Mouse (Mus musculus): Measurements from ENCODE around the gene Gch1.

GRCm38 (mm10) chr14:47196711-47197110 lies 7.5 kb upstream of the Gch1 start:
- TF ChIP-seq CTCF (IDR thresholded peaks at IDR 0.05; ENCODE audit: borderline replicate concordance, control insufficient read depth, extremely low read depth, insufficient read depth, low read length, poor library complexity) (no peak), POLR2A (IDR thresholded peaks at IDR 0.05; ENCODE audit: control insufficient read depth, extremely low read depth, insufficient read depth, low read length, poor library complexity) (no peak)

All from thymus, adult 2 months (tissue).